Mouse (Mus musculus) embryonic stem cell, embryonic (primary cell): Measurements from ENCODE around the gene Hspa1l.
"Not testable (repeated sequence)": the region's sequence is repeated elsewhere in the genome, so short reads cannot be mapped to it uniquely, and the experiment has no call there.

Experiments
- CTCF ChIA-PET, 4 experiments: fragments of 300-600 bp in 2 of 4; fragments of 350-600 bp in 2 of 4; sonication (Branson Sonifier 250); formaldehyde crosslinking; loops; one replicate each; lab custom pipeline; 2022; ENCODE audit warnings: inconsistent platforms in 2 of 4; lab: Charles Lee
- POLR2A ChIA-PET, 4 experiments: fragments of 300-600 bp in 2 of 4; fragments of 350-600 bp in 2 of 4; sonication (Branson Sonifier 250); formaldehyde crosslinking; loops; one replicate each; lab custom pipeline; 2022; ENCODE audit warnings: antibody characterized with exemption in 4 of 4, inconsistent platforms in 1 of 4; lab: Charles Lee

Hspa1l gene

DNA sequence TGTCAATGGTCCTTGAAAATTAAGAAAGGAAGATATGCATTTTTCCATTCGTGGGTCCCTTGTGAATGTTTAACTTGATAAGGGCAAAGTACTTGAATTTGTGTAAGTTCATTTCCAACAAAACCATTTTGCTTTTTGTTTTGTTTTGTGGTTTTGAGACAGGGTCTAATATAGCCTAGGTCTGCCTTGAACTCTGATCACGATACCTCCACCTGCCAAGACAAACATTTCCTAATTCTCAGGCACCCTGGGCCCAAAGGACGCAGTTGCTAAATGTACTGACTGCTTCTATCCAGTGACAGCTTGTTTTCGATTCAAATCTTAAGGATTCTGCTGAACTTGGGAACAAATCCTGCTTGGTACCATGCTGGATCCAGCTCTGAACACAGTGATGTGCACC lies 7.1 kb downstream of the Hspa1l start:
- ChIA-PET POLR2A (interaction anchor here in 3 of 4 experiments (0.6 to 1.3 kb wide), 7 partner anchors 15 to 322 kb away, joined by 3 to 7 read pairs (median 4); partner anchors contain the start of gene Hspa1b (in 1 of the 3)), CTCF (interaction anchor here in 2 of 4 experiments (0.7 to 1.1 kb wide), 2 partner anchors 23 to 27 kb away, joined by 3 to 4 read pairs; no protein-coding TSS in a partner anchor)

DNA sequence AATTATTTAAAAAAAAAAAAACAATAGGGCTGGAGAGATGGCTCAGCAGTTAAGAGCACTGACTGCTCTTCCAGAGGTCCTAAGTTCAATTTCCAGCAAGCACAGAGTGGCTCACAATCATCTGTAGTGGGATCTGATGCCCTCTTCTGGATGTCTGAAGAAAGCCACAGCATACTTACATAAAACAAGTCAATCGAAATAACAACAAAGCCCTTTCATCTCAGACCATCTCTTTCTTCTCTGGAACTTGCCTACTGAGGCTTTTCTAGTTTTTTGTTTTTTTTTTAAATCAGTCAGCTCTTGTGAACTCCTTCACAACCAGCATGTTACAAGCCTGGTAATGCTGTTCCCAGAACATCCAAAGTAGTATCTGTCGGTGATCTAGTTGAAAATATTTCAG lies 8.2 kb downstream of the Hspa1l start:
- CTCF ChIA-PET = interaction anchor here in 2 of 4 experiments (0.8 to 1.8 kb wide), 4 partner anchors 28 to 52 kb away, joined by 3 to 12 read pairs (median 6); no protein-coding TSS in a partner anchor
- POLR2A ChIA-PET = interaction anchor here (0.5 to 5.2 kb wide), 23 partner anchors 8 to 452 kb away, joined by 3 to 87 read pairs (median 6); partner anchors contain the start of genes Csnk2b (in 1 of the 4), Gpank1 (in 1 of the 4), Hspa1a (in 1 of the 4) and Hspa1l (in 1 of the 4)

DNA sequence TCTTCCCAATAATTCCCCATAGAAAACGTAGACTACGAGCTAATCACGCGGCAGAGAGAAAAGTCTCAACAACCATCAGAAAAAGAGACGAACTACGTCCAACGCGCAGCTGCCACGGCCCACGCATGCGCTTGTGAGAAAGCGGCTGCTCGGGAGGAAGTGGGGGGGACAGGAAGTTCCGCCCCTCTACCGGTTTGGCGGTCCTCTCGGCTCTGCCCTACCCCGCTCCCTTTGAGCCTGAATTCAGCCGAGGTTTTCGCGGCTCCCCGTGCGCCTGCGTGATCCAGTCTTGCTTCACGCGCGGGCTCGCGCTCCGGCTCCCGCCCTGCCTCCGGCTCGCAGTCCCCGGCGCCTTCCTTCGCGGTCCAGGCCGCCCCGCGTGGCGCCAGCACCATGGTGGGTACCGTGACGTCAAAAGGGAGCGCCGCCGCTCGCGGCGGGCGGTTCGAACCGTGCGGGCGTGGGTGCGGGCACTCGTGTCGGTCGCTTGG lies 9.2 kb downstream of the Hspa1l start, which contains the start of gene Lsm2:
Gene Lsm2, plus strand, starts transcription at position 173 of the 491 bp plus-strand sequence.
- POLR2A ChIA-PET = interaction anchor here (0.6 to 5.2 kb wide), 43 partner anchors 9 to 335 kb away, joined by 3 to 87 read pairs (median 3); partner anchors contain the start of genes Hspa1l (in 2 of the 4), Vars (in 2 of the 4), Atf6b (in 1 of the 4) and Ddx39b (in 1 of the 4)
- CTCF ChIA-PET = interaction anchor here (0.6 to 1.8 kb wide), 12 partner anchors 9 to 69 kb away, joined by 3 to 12 read pairs (median 4); partner anchors contain the start of genes Hspa1a (in 1 of the 4) and Hspa1l (in 1 of the 4)

DNA sequence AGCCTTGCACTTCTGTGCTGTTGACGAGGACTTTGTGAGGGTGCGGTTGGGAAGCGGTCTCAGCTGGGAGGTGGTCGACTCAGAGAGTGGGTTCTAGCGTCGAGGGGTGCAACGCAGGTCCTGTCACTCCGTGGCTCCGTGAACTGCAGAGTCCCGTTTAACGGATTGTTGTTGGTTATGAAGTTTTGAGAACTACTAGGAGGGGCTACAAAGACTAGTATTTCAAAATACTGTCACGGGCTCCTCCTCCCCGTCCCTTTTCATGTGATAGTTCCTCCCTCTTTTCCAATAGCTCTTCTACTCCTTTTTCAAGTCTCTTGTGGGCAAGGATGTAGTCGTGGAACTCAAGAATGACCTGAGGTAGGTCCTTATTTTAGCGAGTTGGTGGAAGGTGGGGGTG lies 9.8 kb downstream of the Hspa1l start:
- ChIA-PET POLR2A (interaction anchor here in 3 of 4 experiments (0.6 to 5.2 kb wide), 21 partner anchors 9 to 259 kb away, joined by 3 to 87 read pairs (median 8); partner anchors contain the start of genes Vars (in 2 of the 3), Ddx39b (in 1 of the 3), Gm20547 (in 1 of the 3) and Hspa1l (in 1 of the 3)), CTCF (interaction anchor here in 2 of 4 experiments (0.7 to 1.4 kb wide), 2 partner anchors 32 to 39 kb away, joined by 3 read pairs; no protein-coding TSS in a partner anchor)

DNA sequence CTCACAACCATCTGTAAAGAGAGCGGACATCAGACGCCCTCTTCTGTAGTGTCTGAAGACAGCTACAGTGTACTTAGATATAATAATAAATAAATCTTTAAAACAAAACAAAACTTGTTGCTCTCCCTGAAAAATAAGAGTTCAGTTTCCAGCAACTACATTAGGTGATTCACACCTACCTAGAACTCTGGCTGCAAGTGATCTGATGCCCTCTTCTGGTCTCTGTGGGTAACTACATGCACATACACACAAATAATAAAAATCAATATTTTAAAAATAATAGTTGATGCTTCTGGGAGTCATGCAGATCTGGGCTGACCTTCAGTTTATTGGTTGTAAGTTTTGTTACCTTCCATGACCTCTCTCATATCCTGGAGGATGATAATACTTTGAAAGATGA lies 11.7 kb downstream of the Hspa1l start:
- CTCF ChIA-PET = interaction anchor here (0.5 to 1.8 kb wide), 9 partner anchors 13 to 1384 kb away, joined by 3 to 10 read pairs (median 5); no protein-coding TSS in a partner anchor
- POLR2A ChIA-PET = interaction anchor here in 3 of 4 experiments (0.6 to 5.2 kb wide), 19 partner anchors 10 to 93 kb away, joined by 3 to 84 read pairs (median 4); partner anchors contain the start of gene Vars (in 1 of the 3)

DNA sequence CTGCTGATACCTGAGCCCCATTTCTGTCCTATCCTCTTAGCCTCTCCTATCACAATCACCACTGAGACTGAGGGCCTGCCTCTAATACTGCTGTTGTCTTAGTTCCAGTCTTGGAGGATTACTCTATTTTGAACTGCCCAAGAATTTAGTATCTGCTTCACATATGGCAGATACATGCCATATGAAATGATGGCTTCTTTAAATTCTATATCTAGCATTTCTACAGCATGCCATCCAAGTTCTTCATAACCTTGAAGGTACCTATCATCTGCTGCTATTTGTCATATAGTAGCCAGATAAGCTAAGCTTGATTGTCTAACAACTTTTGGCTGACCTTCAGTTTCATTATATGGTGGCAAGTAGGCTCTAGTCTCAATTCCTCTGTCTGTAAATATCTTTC lies 22.2 kb downstream of the Hspa1l start:
- CTCF ChIA-PET = no interaction called here
- POLR2A ChIA-PET = interaction anchor here in 3 of 4 experiments (0.5 to 4.2 kb wide), 14 partner anchors 8 to 247 kb away, joined by 3 to 18 read pairs (median 6); partner anchors contain the start of gene Ddx39b (in 1 of the 3)

DNA sequence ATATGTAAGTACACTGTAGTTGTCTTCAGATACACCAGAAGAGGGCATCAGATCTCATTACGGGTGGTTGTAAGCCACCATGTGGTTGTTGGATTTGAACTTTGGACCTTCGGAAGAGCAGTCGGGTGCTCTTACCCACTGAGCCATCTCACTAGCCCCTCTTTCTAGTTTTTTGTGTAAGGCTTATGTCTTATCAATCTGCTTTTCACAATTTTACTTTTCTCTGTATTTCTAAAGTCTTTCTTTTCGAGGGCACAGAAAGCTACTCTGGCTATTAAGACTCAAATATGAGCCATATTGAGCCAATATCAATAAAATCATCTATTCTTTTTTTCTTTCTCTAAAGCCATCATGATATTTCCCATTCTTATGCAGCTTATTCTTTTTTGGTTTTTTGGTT lies 22.7 kb downstream of the Hspa1l start:
- CTCF ChIA-PET = not testable (repeated sequence)
- POLR2A ChIA-PET = interaction anchor here in 3 of 4 experiments (0.6 to 4.2 kb wide), 14 partner anchors 9 to 246 kb away, joined by 3 to 18 read pairs (median 4); partner anchors contain the start of genes C2 (in 1 of the 3), Ddx39b (in 1 of the 3) and Ehmt2 (in 1 of the 3)

DNA sequence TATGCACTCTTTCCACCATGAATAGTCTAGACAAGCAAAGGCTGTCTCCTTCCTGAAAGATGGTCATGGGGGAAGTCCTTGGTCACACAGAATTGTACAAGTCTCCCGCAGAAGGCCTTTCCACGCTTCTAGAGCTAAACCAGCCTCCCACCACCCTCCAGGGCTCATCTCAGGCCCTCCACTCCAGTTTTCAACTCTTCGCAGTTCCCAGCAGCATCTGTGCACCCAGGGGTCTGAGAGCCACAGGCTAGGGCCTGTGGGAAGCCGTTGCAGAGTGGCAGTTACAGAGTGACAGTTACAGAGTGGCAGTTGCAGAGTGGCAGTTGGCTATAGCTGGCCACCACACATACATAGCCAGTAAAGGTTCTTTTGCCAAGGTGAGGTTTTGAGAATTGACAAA lies 23.4 kb downstream of the Hspa1l start:
- CTCF ChIA-PET = interaction anchor here in 1 of 4 experiments (0.7 kb wide), 1 partner anchor 31 kb away, joined by 3 read pairs; no protein-coding TSS in a partner anchor
- POLR2A ChIA-PET = interaction anchor here in 3 of 4 experiments (0.6 to 7.1 kb wide), 20 partner anchors 9 to 245 kb away, joined by 3 to 51 read pairs (median 5); partner anchors contain the start of genes Lsm2 (in 2 of the 3), C2 (in 1 of the 3), D17H6S53E (in 1 of the 3) and Ddx39b (in 1 of the 3)

DNA sequence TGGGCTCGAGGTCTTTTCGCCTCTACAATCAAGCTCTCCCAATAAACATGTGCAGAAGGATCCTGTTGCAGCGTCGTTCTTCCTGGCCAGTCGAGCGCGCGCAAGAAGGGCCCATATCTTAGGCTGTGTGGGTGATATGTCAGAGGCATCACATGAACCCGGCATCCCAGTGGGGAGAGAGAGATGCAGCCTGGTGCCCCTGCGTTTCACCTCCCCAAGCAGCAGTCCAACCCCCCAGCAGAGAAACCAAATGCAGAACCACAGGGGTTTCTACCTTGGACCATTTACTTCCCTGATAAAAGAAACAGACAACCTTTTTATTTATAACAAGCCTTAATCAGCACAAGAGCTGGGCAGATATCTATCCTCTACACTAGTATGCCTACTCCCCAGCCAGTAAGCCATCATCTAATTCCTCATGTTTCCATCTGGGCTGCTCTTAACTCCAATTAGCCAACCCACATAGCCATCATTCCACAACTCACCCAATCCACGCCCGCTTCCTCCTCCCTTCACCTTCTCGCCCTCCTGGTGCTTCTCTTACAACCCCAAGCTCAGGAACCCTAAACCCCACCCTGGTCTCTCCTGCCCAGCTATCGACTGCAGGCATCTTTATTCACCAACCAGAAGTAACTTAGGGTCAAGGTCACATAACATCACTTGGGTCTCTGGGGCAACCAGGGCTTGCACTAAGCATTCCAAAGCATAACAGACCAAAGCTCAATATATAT lies 24.1 kb downstream of the Hspa1l start:
- CTCF ChIA-PET = interaction anchor here in 3 of 4 experiments (0.6 to 1.1 kb wide), 7 partner anchors 12 to 684 kb away, joined by 3 to 6 read pairs (median 3); partner anchors contain the start of gene Neu1 (in 1 of the 3)

DNA sequence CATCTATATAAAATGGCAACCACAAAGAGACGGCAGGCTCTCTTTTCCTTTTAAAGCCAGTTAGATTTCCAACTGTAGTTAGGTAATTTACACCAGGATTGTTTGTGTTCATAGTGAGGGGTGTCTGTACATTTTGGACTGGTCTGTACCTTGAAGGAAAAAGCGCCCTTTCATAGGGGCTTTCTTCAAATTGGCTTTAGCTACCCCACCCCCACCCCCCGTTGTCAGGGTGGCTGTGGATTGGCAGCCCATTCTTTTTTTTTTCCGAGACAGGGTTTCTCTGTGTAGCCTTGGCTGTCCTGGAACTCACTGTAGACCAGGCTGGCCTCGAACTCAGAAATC lies 24.6 kb downstream of the Hspa1l start:
- POLR2A ChIA-PET = interaction anchor here in 2 of 4 experiments (0.5 to 7.1 kb wide), 27 partner anchors 11 to 254 kb away, joined by 3 to 51 read pairs (median 4); partner anchors contain the start of genes Csnk2b (in 2 of the 2), Ddx39b (in 2 of the 2), Gpank1 (in 2 of the 2) and Apom (in 1 of the 2)

More for the DNA sequence above, 24.1 kb downstream of the Hspa1l start:
- POLR2A ChIA-PET = interaction anchor here in 3 of 4 experiments (0.5 to 7.1 kb wide), 33 partner anchors 10 to 254 kb away, joined by 3 to 51 read pairs (median 4); partner anchors contain the start of genes Csnk2b (in 2 of the 3), Ddx39b (in 2 of the 3), Gpank1 (in 2 of the 3) and Lsm2 (in 2 of the 3)

DNA sequence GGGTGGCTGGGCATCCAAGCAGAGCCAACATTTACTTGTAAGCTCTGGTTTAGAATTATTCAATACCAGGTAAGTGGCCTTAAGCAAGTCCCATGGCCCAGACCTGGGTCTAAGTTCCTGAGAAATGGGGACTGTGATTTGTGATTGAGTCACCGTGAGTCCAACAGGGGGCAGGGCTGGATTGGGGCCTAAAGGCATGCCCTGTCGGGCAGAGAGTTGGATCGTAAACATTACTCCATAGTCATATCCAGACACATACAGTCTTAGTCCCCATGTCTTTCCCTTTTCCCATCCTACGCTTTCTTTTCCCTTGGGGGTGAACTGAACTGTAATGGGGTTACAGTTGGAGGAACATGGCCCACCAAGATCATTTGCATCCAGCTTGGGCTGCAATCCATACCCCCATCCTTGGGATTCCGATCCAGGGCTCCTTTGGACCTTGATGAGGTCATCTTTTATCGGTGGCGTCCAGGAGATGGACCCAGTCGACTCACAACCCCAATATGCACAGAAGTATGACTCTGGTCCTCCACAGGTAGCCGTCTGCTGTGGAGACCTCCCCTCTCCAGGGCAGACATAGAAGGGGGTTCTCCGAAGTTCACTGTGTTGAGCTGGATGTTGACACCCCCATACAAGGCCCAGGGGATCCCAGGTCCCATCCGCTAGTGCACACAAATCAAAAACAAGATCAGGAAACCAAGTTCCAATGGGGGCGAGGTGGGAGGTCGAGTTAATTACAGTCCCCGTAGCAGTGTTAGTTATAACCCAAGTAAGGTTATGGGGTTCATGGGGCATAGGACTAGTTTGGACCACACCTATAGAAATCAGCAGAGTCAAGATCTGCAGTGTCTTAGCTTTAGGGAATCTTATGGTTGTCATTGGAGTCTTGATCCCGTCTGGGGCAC lies 26.3 kb downstream of the Hspa1l start:
- ChIA-PET CTCF (interaction anchor here in 1 of 4 experiments (1.2 to 1.7 kb wide), 2 partner anchors 23 to 345 kb away, joined by 3 read pairs; no protein-coding TSS in a partner anchor), POLR2A (interaction anchor here (0.5 to 7.1 kb wide), 39 partner anchors 9 to 352 kb away, joined by 3 to 51 read pairs (median 4); partner anchors contain the start of genes Ddx39b (in 2 of the 4), Lsm2 (in 2 of the 4), Abhd16a (in 1 of the 4) and Atf6b (in 1 of the 4))

More for the DNA sequence above, 24.6 kb downstream of the Hspa1l start:
- CTCF ChIA-PET = interaction anchor here in 3 of 4 experiments (0.6 to 1.1 kb wide), 6 partner anchors 13 to 684 kb away, joined by 3 to 6 read pairs (median 4); partner anchors contain the start of gene Neu1 (in 1 of the 3)

DNA sequence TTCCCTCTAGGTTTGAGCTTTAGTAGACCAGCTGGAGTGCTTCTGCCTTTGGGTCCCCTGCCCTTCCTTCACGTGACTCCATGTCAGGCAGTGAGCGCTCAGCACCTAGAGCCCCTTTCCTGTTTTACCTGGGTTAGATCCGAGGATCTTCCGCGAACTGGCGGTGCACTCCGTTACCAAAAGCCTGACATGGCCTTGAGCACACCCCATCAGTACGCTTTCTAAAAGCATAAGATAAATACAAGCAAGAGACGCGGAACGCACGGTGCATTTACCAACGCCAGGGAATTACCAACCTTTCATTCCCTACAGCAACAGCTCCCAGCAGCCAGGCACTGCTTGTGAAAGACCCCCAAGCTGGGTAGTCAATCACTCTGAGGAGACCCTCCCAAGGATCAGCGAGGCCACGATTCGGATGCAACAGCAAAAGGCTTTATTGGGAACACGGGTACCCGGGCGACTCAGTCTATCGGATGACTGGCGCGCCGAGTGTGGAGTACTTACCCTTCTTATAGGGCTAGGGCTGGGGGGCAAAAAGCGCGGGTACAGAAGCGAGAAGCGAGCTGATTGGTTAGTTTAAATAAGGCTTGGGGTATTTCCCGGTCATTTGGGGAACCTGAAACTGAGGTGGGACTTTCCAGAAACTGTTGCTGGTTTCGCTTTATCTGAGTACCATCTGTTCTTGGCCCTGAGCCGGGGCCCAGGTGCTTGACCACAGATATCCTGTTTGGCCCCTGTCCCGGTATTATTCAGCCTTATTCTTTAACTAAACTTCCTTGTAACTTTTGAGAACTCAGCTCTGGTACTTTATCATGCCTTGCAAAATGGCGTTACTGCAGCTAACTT lies 27.6 kb downstream of the Hspa1l start:
- CTCF ChIA-PET = interaction anchor here in 2 of 4 experiments (0.6 to 1.7 kb wide), 5 partner anchors 21 to 347 kb away, joined by 3 read pairs; partner anchors contain the start of gene Neu1 (in 1 of the 2)
- POLR2A ChIA-PET = interaction anchor here (0.5 to 7.1 kb wide), 54 partner anchors 8 to 269 kb away, joined by 3 to 51 read pairs (median 4); partner anchors contain the start of genes Ddx39b (in 2 of the 4), Lsm2 (in 2 of the 4), Msh5 (in 2 of the 4) and Atp6v1g2 (in 1 of the 4)

DNA sequence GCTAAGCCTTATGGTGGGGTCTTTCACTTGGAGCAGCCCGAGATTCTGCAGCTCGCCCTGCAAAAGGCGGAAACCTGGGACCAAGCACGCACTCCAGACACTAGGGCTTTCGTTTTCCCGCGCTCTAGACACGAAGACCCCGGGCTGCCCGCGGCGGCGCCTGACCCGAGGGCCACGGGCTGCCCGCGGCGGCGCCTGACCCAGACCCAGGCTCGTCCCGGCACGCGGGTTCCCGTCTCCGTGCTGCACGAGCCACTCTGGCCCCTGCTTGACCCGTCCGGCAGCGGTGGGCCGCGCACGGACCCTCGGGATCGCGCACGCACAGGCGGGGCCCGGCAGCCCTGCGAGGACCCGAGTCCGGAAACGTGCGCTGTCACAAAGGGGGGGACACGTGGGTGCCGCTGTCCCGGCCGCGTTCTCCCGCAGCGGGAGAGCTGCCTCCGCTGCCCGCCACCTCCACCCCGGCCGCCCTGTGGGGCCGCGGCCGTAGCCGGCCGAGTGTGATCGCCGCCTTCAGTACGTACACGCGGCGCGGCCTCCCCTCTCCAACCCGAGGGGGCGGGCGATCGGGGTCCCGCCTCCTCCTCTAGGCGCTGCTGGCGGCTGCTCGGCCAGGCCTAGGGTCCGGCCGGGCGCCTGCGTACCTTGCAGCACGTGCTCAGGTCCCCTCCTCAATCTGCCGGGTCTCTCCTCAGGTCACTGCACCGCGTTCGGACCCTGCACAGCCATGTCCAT lies 28.4 kb downstream of the Hspa1l start, which contains the start of gene Vars:
Gene Vars, plus strand, starts transcription at position 271 of the 735 bp plus-strand sequence.
- POLR2A ChIA-PET = interaction anchor here (0.5 to 7.1 kb wide), 54 partner anchors 7 to 245 kb away, joined by 3 to 51 read pairs (median 4); partner anchors contain the start of genes Ddah2 (in 2 of the 4), Ddx39b (in 2 of the 4), Lsm2 (in 2 of the 4) and Ly6g6e (in 2 of the 4)

More for the DNA sequence above, 28.4 kb downstream of the Hspa1l start, which contains the start of gene Vars:
- CTCF ChIA-PET = interaction anchor here in 3 of 4 experiments (0.6 to 1.3 kb wide), 4 partner anchors 48 to 177 kb away, joined by 3 read pairs; partner anchors contain the start of gene Neu1 (in 1 of the 3)
